ENCODE assay signal across 16 mouse cellular contexts in genomic region chr17:62765165-62765564, GRCm38 (mm10).
"Had no signal": no experiment of that assay in that cellular context is flagged by ENCODE, and none has a peak within 500 bp of the region (broad histone marks: within the 10 kb centered on the region; RNA-seq: fewer than 3 reads in every experiment).

No protein-coding gene starts in this region.

- H3K9me3 ChIP-seq: midbrain, embryonic 10.5 days; midbrain, embryonic 12.5 days; neural tube, embryonic 12.5 days had no signal

- H3K4me3 ChIP-seq: midbrain, embryonic 10.5 days; midbrain, embryonic 12.5 days; myocyte; neural tube, embryonic 12.5 days had no signal

- H3K9ac ChIP-seq: lung, embryonic 14.5 days; midbrain, embryonic 12.5 days; neural tube, embryonic 12.5 days had no signal

- H3K27ac ChIP-seq: midbrain, embryonic 10.5 days; midbrain, embryonic 12.5 days; neural tube, embryonic 12.5 days had no signal

- ATAC-seq: midbrain, embryonic 16.5 days had no signal

- H3K36me3 ChIP-seq: midbrain, embryonic 12.5 days; neural tube, embryonic 12.5 days had no signal

- H3K27me3 ChIP-seq: midbrain, embryonic 12.5 days; neural tube, embryonic 12.5 days had no signal

- DNase-seq: lung, adult 18-20 months; lung, embryonic 14.5 days; lung, postnatal 10 days; lung, postnatal 4 days; midbrain, embryonic 14.5 days; right cerebral cortex, postnatal 14 days; right cerebral cortex, postnatal 4 days; spleen, adult 18-20 months; thymus, adult 18-20 months; thymus, postnatal 14 days; thymus, postnatal 36 days had no signal
